Mouse (Mus musculus): ENCODE results near the gene Mast3.

GRCm38 (mm10) chr8:70850947-70851346 is 46.1 kb upstream of the Mast3 start:
- TF ChIP-seq GATA1 (IDR thresholded peaks at IDR 0.05; ENCODE audit: borderline replicate concordance, low read length) (no peak), FLI1 (IDR thresholded peaks at IDR 0.05; ENCODE audit: low read length) (no peak)

Data from megakaryocyte, embryonic 14.5 days (primary cell).